Mouse (Mus musculus) cerebellum, adult 2 months (tissue): Measurements from ENCODE around the gene Dusp5. TPM values are rescaled to one million over a fixed set of nuclear protein-coding genes. Genes with fewer than 3 reads are reported as not detected.

Experiments
- DNase-seq, 2 experiments: peaks; one replicate each; pipeline ENCODE4 v3.0.0; 2021
- H3K27ac ChIP-seq: fragments of 200-500 bp; 2 replicates; pipeline ENCODE4 v1.5.1; 2012; ENCODE audit warnings: low read length, control low read depth, inconsistent platforms; ENCODE audit not compliant: insufficient read depth
- H3K27me3 ChIP-seq: fragments of 200-500 bp; 2 replicates; pipeline ENCODE4 v1.6.1; 2012; ENCODE audit warnings: inconsistent platforms, mild to moderate bottlenecking, low read length, moderate library complexity; ENCODE audit not compliant: control insufficient read depth, insufficient read depth
- H3K4me1 ChIP-seq: fragments of 200-500 bp; 2 replicates; pipeline ENCODE4 v1.6.1; 2011; ENCODE audit warnings: low read length; ENCODE audit not compliant: control insufficient read depth, insufficient read depth
- H3K4me3 ChIP-seq: fragments of 200-500 bp; replicated peaks from 2 replicates; pipeline ENCODE3; 2011; ENCODE audit warnings: mild to moderate bottlenecking, low read depth, low read length, control low read depth; ENCODE audit not compliant: insufficient read depth
- CTCF ChIP-seq: fragments of 200-500 bp; IDR thresholded peaks from 2 replicates; pipeline ENCODE4 v1.5.1; 2011; ENCODE audit warnings: low read depth, mild to moderate bottlenecking, control low read depth, low read length, moderate library complexity, borderline replicate concordance; ENCODE audit not compliant: insufficient read depth
- POLR2A ChIP-seq: fragments of 200-500 bp; IDR thresholded peaks from 2 replicates; pipeline ENCODE4 v1.6.1; 2011; ENCODE audit warnings: low read length, control low read depth, borderline replicate concordance; ENCODE audit not compliant: insufficient read depth
- WGBS: fragments of 180-500 bp; shearing (Covaris S2); methylation state at CpG from one replicate; pipeline ENCODE4 v1.1.7; 2018; 5-methylcytosine and 5-hydroxymethylcytosine counted together
- polyA plus RNA-seq: library from polyadenylated mRNA; depleted of rRNA; stranded (reverse); fragments of >200 nt; gene quantifications from 2 replicates; pipeline ENCODE4 v1.2.3, GENCODE M21; 2012

The Dusp5 gene
- polyA plus RNA-seq, 1 experiment = 80.4 TPM

DNA sequence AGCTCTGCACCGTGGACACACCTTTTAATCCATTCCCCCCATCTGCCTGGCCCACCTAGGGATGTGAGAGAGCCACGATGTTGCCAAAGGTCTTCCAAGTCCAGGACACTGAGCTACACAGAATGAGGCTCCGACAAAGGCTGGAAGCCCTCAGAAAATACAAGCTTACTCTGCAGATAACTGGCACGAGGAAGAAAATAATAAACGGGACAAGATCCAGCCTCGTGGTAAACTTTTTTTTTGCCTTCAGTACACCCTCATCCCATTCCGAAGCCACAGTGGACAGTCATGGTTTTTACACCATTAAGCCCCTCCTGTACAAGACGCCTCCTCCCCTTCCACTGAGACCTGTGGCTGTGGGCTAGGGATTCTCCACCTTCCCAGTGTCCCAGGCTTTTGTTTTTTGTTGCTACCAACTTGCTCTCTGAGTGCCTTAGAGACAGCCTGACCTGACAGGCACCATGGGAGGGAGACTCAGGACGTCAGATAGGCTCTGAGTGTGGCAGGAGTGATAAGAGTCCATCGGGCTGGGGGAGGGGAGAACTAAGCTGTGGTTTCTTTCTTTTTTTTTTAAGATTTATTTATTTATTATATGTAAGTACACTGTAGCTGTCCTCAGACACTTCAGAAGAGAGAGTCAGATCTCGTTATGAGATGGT lies 7.6 kb upstream of the Dusp5 start:
- no peak overlapping the region for H3K4me3 ChIP-seq
- 68% methylated on average over 11 of the region's 11 CpGs for WGBS
- TF ChIP-seq POLR2A (no peak), CTCF (no peak)
- H3K4me1 ChIP-seq = peaks cover 6% of the 10 kb centered on the region; the same call in 1 of the 2 replicates
- H3K27ac ChIP-seq = no peak overlapping the region
- no peaks in the 10 kb centered on the region for H3K27me3 ChIP-seq
- no peak for DNase-seq

DNA sequence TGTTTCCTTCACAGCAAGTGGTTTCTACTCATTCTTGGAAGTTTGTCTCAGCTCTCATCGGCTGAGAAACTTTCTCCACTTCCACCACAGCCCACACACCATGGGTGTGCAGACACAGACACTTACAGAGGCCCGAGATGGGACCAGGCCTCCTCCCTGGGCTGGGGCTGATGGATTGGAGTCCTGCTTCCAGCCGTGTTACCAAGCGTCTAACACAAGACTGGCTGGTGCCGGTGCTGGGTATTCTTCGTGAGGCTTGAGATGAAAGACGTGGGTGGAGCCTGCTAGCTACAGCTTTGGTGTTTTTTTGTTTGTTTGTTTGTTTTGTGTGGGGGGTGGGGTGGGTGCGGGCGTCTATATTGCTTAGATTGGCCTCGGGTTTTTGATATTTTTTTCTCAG lies 1.4 kb upstream of the Dusp5 start:
- Histone ChIP-seq H3K4me3 (no peak overlapping the region), H3K27me3 (no peaks in the 10 kb centered on the region), H3K27ac (no peak overlapping the region), H3K4me1 (no peaks in the 10 kb centered on the region)
- no peak for TF ChIP-seq POLR2A
- no peak for TF ChIP-seq CTCF
- no peak for DNase-seq
- WGBS = 30% methylated on average over 10 of the region's 10 CpGs

DNA sequence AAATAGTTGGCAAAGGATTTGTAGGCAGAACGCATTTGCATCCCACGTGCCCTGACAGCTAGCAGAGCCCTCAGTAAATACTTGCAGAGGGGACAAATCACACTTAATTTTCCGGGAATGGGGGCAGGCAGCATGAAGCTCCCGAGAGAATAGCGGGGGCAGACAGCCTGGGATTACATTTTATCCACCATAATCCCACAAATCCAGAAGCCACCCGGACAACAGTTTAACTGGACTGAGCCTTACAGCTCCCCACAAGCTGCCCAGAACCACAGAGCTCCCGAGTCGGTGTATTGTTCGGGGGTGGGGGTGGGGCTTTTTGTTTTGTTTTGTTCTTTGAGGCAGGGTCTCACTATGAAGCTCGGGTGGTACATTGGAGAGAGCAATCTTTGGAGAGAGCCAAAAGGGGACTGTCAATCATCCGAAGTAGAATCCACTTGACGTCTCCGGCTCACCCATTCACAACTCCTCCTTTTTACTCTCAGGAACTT lies 733 bp upstream of the Dusp5 start:
- 2% methylated on average over 13 of the region's 13 CpGs for WGBS
- Histone ChIP-seq H3K27ac (peak overlapping the region; percentile 77), H3K27me3 (no peaks in the 10 kb centered on the region), H3K4me3 (peak overlapping the region; percentile 71), H3K4me1 (no peaks in the 10 kb centered on the region)
- TF ChIP-seq CTCF = no peak
- TF ChIP-seq POLR2A = no peak
- peak; percentile 46 to 58 for DNase-seq

DNA sequence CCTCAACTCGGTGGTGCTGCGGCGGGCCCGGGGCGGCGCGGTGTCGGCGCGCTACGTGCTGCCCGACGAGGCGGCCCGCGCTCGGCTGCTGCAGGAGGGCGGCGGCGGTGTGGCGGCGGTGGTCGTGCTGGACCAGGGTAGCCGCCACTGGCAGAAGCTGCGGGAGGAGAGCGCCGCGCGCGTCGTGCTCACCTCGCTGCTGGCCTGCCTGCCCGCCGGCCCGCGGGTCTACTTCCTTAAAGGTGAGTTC lies 471 bp downstream of the Dusp5 start:
- Histone ChIP-seq H3K4me1 (peaks cover 2% of the 10 kb centered on the region; the same call in 1 of the 2 replicates), H3K27me3 (no peaks in the 10 kb centered on the region), H3K27ac (peak overlapping the region; percentile 79), H3K4me3 (peak overlapping the region; percentile 71)
- whole genome bisulfite sequencing = under 1% methylated on average over 34 of the region's 36 CpGs
- DNase-seq = no peak
- no peak for TF ChIP-seq POLR2A
- TF ChIP-seq CTCF = no peak

DNA sequence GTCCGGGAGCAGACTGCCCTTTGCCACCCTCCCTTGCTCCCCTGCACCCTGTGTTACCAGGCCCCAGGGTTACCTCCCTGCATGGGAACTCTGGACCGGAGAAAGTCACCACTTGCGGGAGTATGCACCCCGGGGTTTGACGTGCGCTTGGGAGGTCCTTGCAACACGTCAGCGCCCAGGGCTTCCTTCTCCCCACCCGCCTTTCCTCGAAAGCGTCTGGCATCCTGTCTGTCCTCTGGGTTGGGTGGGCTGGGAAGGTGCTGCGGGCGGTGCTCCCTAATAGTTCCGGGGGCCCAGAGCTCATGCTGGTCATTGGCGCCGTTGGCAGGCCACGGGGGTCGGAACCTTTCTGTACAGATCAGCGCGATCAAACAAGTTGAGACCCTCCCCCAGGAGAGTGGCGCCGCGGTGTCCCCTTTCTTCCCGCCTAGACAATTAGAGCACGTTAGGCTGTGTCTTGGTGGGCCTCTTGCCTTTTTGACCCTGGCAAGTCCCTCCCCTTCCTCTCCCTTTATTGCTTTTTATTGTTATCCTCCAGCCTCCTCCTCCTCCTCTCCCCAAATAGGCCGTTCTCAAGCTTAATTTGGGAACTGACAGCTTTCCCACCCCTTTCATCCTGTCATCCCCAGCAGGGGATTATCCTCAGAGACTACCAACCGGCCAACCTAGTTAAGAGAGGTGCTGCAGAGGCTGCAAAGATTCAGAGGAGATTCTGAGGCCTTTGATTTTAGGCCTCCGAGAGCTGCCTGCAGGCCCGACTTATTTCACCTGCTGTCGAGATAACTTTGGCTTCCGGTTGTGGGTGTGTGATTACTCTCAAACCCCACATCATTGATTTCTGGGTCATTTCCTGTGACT lies 1.0 kb downstream of the Dusp5 start:
- WGBS = 4% methylated on average over 31 of the region's 31 CpGs
- Histone ChIP-seq H3K27me3 (no peaks in the 10 kb centered on the region), H3K4me3 (peak overlapping the region; percentile 71), H3K4me1 (peaks cover 5% of the 10 kb centered on the region), H3K27ac (peak overlapping the region; percentile 79)
- DNase-seq = peak; percentile 60 to 72
- TF ChIP-seq POLR2A (0 out of 2 replicates have a peak, but pooled peaks have one; percentile 10), CTCF (no peak)

DNA sequence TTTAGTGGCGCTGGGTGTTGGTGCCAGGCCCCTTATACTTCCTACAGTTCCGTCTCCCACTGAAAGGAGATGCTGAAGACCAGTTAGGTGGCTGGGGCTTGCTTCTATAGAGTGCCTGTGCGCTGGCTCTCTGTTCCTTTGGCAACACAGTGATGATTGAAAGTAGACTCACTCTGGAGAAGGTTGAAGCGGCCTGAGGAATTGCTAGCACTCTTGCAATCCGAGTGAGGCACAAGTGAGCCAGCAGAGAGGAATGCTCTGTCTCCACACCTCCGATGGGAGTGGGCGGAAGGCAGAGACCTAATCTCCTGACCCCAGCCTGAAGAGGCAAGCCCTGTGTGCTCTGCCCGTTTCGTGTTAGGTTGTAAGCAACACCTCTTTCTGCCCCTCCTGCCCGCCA lies 2.5 kb downstream of the Dusp5 start:
- DNase-seq = peak; percentile 64 to 69
- peak overlapping the region; percentile 71 for H3K4me3 ChIP-seq
- peaks cover 15% of the 10 kb centered on the region for H3K4me1 ChIP-seq
- H3K27me3 ChIP-seq = no peaks in the 10 kb centered on the region
- 17% methylated on average over 10 of the region's 10 CpGs for WGBS
- H3K27ac ChIP-seq = peak overlapping the region; percentile 79
- TF ChIP-seq CTCF (no peak), POLR2A (no peak; the same call in 1 of the 2 replicates)

DNA sequence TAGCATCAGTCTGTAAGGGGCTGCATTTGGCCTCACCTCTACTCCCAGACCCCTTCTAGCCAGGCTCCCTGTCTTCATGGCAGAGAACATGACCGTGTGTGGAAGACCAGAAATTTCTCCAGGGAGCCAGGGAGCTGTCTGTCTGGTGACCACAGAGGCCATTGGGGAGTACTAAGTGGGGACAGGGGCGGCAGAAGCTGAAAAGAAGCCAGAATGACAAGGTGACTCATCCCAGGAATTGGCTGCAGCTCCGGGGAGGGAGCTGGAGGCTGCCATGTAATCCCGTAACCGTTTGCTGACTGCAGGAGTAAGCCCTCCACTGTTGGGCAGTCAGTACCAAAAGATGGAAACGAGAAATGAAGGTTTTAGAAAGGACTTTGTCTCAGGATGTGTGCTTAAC lies 3.1 kb downstream of the Dusp5 start:
- TF ChIP-seq POLR2A (peak; percentile 60; the same call in 1 of the 2 replicates), CTCF (no peak)
- peak overlapping the region; percentile 79 for H3K27ac ChIP-seq
- peak overlapping the region; percentile 71 for H3K4me3 ChIP-seq
- peak; percentile 82 to 90 for DNase-seq
- WGBS = 16% methylated on average over 6 of the region's 6 CpGs
- H3K4me1 ChIP-seq = peaks cover 19% of the 10 kb centered on the region
- H3K27me3 ChIP-seq = no peaks in the 10 kb centered on the region
